Mouse (Mus musculus) regulatory T cell (primary cell): ENCODE data around the gene Sik3.

ENCODE experiments used
- in situ Hi-C: fragments of 300-600 bp; cut with MboI, MseI; formaldehyde crosslinking; loops from one replicate; pipeline ENCODE4 v1.15.1; 2025; ENCODE audit warnings: high pct_unique_total_duplicates

Gene Sik3

GRCm38 (mm10) chr9:46015831-46016230, 3.2 kb downstream of the Sik3 start:
- in situ Hi-C loops, result no loop called here

- in situ Hi-C loops, result no loop called here
Observed at GRCm38 (mm10) chr9:46016417-46016816, 3.8 kb downstream of the Sik3 start.

- in situ Hi-C loops, result no loop called here
Observed at GRCm38 (mm10) chr9:46018316-46018715, 5.7 kb downstream of the Sik3 start.

GRCm38 (mm10) chr9:46019975-46020374, 7.4 kb downstream of the Sik3 start:
- in situ Hi-C loops, result no loop called here

- in situ Hi-C loops, result no loop called here
Observed at GRCm38 (mm10) chr9:46023591-46023990, 11.0 kb downstream of the Sik3 start.

GRCm38 (mm10) chr9:46026058-46026849, 13.6 kb downstream of the Sik3 start:
- in situ Hi-C loops, result no loop called here

- in situ Hi-C loops, result no loop called here
Observed at GRCm38 (mm10) chr9:46027994-46028393, 15.4 kb downstream of the Sik3 start.

GRCm38 (mm10) chr9:46029534-46029933, 16.9 kb downstream of the Sik3 start:
- in situ Hi-C loops, result no loop called here

GRCm38 (mm10) chr9:46030184-46030583, 17.6 kb downstream of the Sik3 start:
- in situ Hi-C loops, result no loop called here

GRCm38 (mm10) chr9:46030968-46031367, 18.3 kb downstream of the Sik3 start:
- in situ Hi-C loops, result no loop called here

- in situ Hi-C loops, result no loop called here
Observed at GRCm38 (mm10) chr9:46032190-46032589, 19.6 kb downstream of the Sik3 start.

- in situ Hi-C loops, result no loop called here
Observed at GRCm38 (mm10) chr9:46033058-46033457, 20.4 kb downstream of the Sik3 start.

- in situ Hi-C loops, result no loop called here
Observed at GRCm38 (mm10) chr9:46033862-46034261, 21.2 kb downstream of the Sik3 start.

- in situ Hi-C loops, result no loop called here
Observed at GRCm38 (mm10) chr9:46035290-46035871, 22.8 kb downstream of the Sik3 start.

- in situ Hi-C loops, result no loop called here
Observed at GRCm38 (mm10) chr9:46036881-46037280, 24.3 kb downstream of the Sik3 start.

- in situ Hi-C loops, result no loop called here
Observed at GRCm38 (mm10) chr9:46038786-46039185, 26.2 kb downstream of the Sik3 start.

GRCm38 (mm10) chr9:46041186-46041585, 28.6 kb downstream of the Sik3 start:
- in situ Hi-C loops, result no loop called here

GRCm38 (mm10) chr9:46042387-46042786, 29.8 kb downstream of the Sik3 start:
- in situ Hi-C loops, result no loop called here

- in situ Hi-C loops, result no loop called here
Observed at GRCm38 (mm10) chr9:46043626-46044025, 31.0 kb downstream of the Sik3 start.

GRCm38 (mm10) chr9:46046724-46047517, 34.3 kb downstream of the Sik3 start:
- in situ Hi-C loops, result no loop called here

GRCm38 (mm10) chr9:46049525-46049924, 36.9 kb downstream of the Sik3 start:
- in situ Hi-C loops, result no loop called here

GRCm38 (mm10) chr9:46050203-46050602, 37.6 kb downstream of the Sik3 start:
- in situ Hi-C loops, result loop anchor here (25.0 kb wide), 1 partner anchor 1487 kb away; the partner anchor contains the start of gene Cadm1
